Mouse (Mus musculus) MEL (cell line): ENCODE results near the gene Tpd52l1.
A peak's percentile ranks its signal among the peaks of the same experiment; 100 is the strongest.

Experiments
- CHD1 ChIP-seq: IDR thresholded peaks from 2 replicates; pipeline ENCODE4 v1.6.1; 2012; ENCODE audit warnings: low read depth, mild to moderate bottlenecking, inconsistent platforms, low read length, improper control_type of control experiment
- CHD2 ChIP-seq: IDR thresholded peaks from 2 replicates; pipeline ENCODE4 v1.6.1; 2011; ENCODE audit warnings: low read length, improper control_type of control experiment
- CTCF ChIP-seq, 3 experiments: IDR thresholded peaks in 2 of 3; conservative IDR thresholded peaks in 1 of 3; 2 replicates each; pipeline ENCODE4 v1.5.1; 2011 to 2012; ENCODE audit warnings: low read length in 3 of 3, low read depth in 2 of 3, mild to moderate bottlenecking in 2 of 3, improper control_type of control experiment in 1 of 3, inconsistent platforms in 1 of 3, mixed read lengths in 1 of 3, moderate library complexity in 1 of 3; ENCODE audit not compliant: control insufficient read depth in 1 of 3, insufficient read depth in 1 of 3, poor library complexity in 1 of 3, severe bottlenecking in 1 of 3
- GATA1 ChIP-seq: IDR thresholded peaks from 2 replicates; pipeline ENCODE4 v1.6.1; 2011; ENCODE audit warnings: low read depth, low read length, improper control_type of control experiment
- HCFC1 ChIP-seq: IDR thresholded peaks from 2 replicates; pipeline ENCODE4 v1.6.1; 2012; ENCODE audit warnings: low read depth, mild to moderate bottlenecking, inconsistent platforms, low read length, improper control_type of control experiment, moderate library complexity
- MAFK ChIP-seq: IDR thresholded peaks from 2 replicates; pipeline ENCODE4 v1.6.1; 2011; ENCODE audit warnings: low read depth, mild to moderate bottlenecking, low read length, improper control_type of control experiment, borderline replicate concordance
- MEF2A ChIP-seq: IDR thresholded peaks from 2 replicates; pipeline ENCODE4 v1.6.1; 2014; ENCODE audit warnings: low read depth, mild to moderate bottlenecking, inconsistent platforms, low read length, improper control_type of control experiment; ENCODE audit not compliant: poor library complexity, insufficient replicate concordance, severe bottlenecking; ENCODE audit errors: extremely low read depth
- POLR2A ChIP-seq, 2 experiments: IDR thresholded peaks; 2 replicates each; pipeline ENCODE4 v1.6.1; 2011 to 2012; ENCODE audit warnings: low read length in 2 of 2, mild to moderate bottlenecking in 2 of 2, control low read depth in 1 of 2, improper control_type of control experiment in 1 of 2, low read depth in 1 of 2, moderate library complexity in 1 of 2; ENCODE audit not compliant: control insufficient read depth in 1 of 2, insufficient read depth in 1 of 2, poor library complexity in 1 of 2
- SMC3 ChIP-seq: IDR thresholded peaks from 2 replicates; pipeline ENCODE4 v1.6.1; 2011; ENCODE audit warnings: low read depth, low read length, improper control_type of control experiment
- TCF12 ChIP-seq: IDR thresholded peaks from 2 replicates; pipeline ENCODE4 v1.6.1; 2014; ENCODE audit warnings: low read depth, mild to moderate bottlenecking, inconsistent platforms, low read length, improper control_type of control experiment, moderate library complexity
- USF1 ChIP-seq: IDR thresholded peaks from 2 replicates; pipeline ENCODE4 v1.6.1; 2014; ENCODE audit warnings: low read depth, mild to moderate bottlenecking, inconsistent platforms, low read length, improper control_type of control experiment, moderate library complexity
- ZKSCAN1 ChIP-seq: IDR thresholded peaks from 2 replicates; pipeline ENCODE4 v1.6.1; 2012; ENCODE audit warnings: low read depth, mild to moderate bottlenecking, inconsistent platforms, low read length, improper control_type of control experiment, moderate library complexity

- TF ChIP-seq POLR2A (IDR thresholded peaks at IDR 0.05; ENCODE audit: control insufficient read depth in 1 of 2, insufficient read depth in 1 of 2, low read depth in 1 of 2, low read length in 2 of 2, poor library complexity in 1 of 2) (peak; percentile 90 to 97), HCFC1 (peak; percentile 56), USF1 (no peak), MEF2A (no peak), SMC3 (no peak), CHD2 (no peak), GATA1 (no peak), CTCF (IDR thresholded peaks at IDR 0.05 in 2 of 3, conservative IDR thresholded peaks at IDR 0.05 in 1 of 3; ENCODE audit: control insufficient read depth in 1 of 3, insufficient read depth in 1 of 3, low read depth in 2 of 3, low read length in 3 of 3, poor library complexity in 1 of 3, severe bottlenecking in 1 of 3) (no peak), ZKSCAN1 (no peak), TCF12 (no peak), CHD1 (no peak), MAFK (no peak)
Observed at GRCm38 (mm10) chr10:31312865-31313848, 132.6 kb downstream of the Tpd52l1 start, which contains the start of gene Hddc2.
